Mouse (Mus musculus): ENCODE measurements around the gene Megf8. TPM values are rescaled to one million over a fixed set of nuclear protein-coding genes. Genes with fewer than 3 reads are reported as not detected.
"Not testable (repeated sequence)": the region's sequence is repeated elsewhere in the genome, so short reads cannot be mapped to it uniquely, and the experiment has no call there.

Gene Megf8
- polyA plus RNA-seq, 1 experiment from 2014 or later, result 21.7 TPM

GRCm38 (mm10) chr7:25395186-25395557 lies 78.2 kb downstream of the Megf8 start:
- no peaks in the 10 kb centered on the region for H3K27me3 ChIP-seq
- under 1% methylated on average over 22 of the region's 22 CpGs for WGBS
- peaks cover 32% of the 10 kb centered on the region for H3K4me1 ChIP-seq (replicated peaks)
- peak overlapping the region; percentile 62 for H3K9ac ChIP-seq (replicated peaks)
- H3K4me3 ChIP-seq (replicated peaks), result peak overlapping the region; percentile 61
- peak; percentile 54; the same call in 1 of the 2 replicates for ATAC-seq (ENCODE audit: insufficient number of reproducible peaks, insufficient read depth, low FRiP score, low TSS enrichment, low read depth)
- peak overlapping the region; percentile 64; the same call in 1 of the 2 replicates for H3K27ac ChIP-seq
- H3K9me3 ChIP-seq, result no peaks in the 10 kb centered on the region
- H3K36me3 ChIP-seq, result no peaks in the 10 kb centered on the region
- H3K4me2 ChIP-seq, result peak overlapping the region; percentile 71

DNA sequence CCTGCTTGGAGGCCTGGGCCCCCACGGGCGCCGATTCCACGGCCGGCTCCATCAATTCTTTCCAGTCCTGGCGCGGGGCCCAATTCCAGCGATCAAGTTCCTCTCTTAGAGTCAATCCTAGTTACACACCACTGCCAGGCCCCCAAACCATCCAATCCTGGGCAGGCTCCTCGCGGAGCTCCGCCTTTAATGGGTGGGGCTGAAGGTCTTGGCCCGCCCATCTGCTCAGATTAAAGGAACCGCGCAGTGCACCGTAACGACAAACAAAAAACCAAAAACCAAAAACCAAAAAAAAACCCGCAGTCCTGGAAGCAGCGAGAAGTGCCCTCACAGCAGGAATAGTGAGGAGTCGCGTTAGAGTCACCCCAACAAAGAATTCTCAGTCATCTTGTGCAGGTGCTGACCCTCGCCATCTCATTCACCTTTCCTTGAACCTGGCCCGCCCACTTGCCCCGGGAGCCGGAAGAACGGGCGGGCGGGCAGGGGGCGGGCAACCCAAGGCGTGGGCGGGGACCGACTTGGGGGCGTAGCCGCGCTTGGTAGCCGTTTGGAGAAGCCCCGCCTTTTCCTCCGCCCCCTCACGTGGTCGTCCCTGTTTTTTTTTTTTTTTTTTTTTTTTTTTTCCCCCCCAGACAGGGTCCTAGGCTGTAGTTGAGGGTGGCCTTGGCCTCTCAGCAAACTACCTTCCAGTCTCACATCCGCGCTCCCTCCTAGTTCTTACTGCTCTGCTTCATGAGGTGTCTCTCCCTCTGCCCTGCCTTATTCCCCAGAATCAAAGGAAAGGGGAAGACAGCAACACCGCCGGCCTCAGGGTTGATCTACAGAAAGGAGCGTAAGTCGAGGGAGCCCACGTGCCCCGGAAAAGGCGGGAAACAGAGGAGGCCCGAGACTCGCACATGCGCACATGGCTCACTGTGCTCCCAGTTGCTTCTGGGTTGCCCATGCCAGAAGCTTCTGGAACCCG lies 78.9 kb downstream of the Megf8 start:
- Histone ChIP-seq H3K4me3 (replicated peaks) (peak overlapping the region; percentile 61), H3K9me3 (no peaks in the 10 kb centered on the region), H3K27me3 (no peaks in the 10 kb centered on the region), H3K4me1 (replicated peaks) (peaks cover 26% of the 10 kb centered on the region), H3K27ac (peak overlapping the region; percentile 64; the same call in 1 of the 2 replicates), H3K36me3 (no peaks in the 10 kb centered on the region), H3K4me2 (peak overlapping the region; percentile 71), H3K9ac (replicated peaks) (peak overlapping the region; percentile 62)
- ATAC-seq (ENCODE audit: insufficient number of reproducible peaks, insufficient read depth, low FRiP score, low TSS enrichment, low read depth), result peak; percentile 93
- 5% methylated on average over 52 of the region's 52 CpGs for WGBS

- ATAC-seq (ENCODE audit: insufficient number of reproducible peaks, insufficient read depth, low FRiP score, low TSS enrichment, low read depth), result no peak
- Histone ChIP-seq H3K9me3 (no peaks in the 10 kb centered on the region), H3K27me3 (no peaks in the 10 kb centered on the region), H3K36me3 (no peaks in the 10 kb centered on the region), H3K27ac (peak overlapping the region; percentile 54; the same call in 1 of the 2 replicates), H3K9ac (replicated peaks) (no peak overlapping the region), H3K4me3 (replicated peaks) (peak overlapping the region; percentile 61; the same call in 1 of the 2 replicates), H3K4me1 (replicated peaks) (peaks cover 30% of the 10 kb centered on the region), H3K4me2 (peak overlapping the region; percentile 71; the same call in 1 of the 2 replicates)
- 91% methylated on average over 14 of the region's 14 CpGs for WGBS
Observed at GRCm38 (mm10) chr7:25396621-25397020, 79.7 kb downstream of the Megf8 start.

- Histone ChIP-seq H3K4me2 (no peak within 1 kb of the TSS), H3K4me1 (replicated peaks) (peaks cover 44% of the 10 kb centered on the region), H3K9ac (replicated peaks) (no peak within 1 kb of the TSS), H3K36me3 (no peaks in the 10 kb centered on the region), H3K9me3 (no peaks in the 10 kb centered on the region), H3K4me3 (replicated peaks) (no peak within 1 kb of the TSS), H3K27ac (no peak within 1 kb of the TSS), H3K27me3 (no peaks in the 10 kb centered on the region)
- WGBS, result 83% methylated on average over 1 of the region's 1 CpGs
- ATAC-seq (ENCODE audit: insufficient number of reproducible peaks, insufficient read depth, low FRiP score, low TSS enrichment, low read depth), result no peak
Observed at GRCm38 (mm10) chr7:25398610-25399009, 81.6 kb downstream of the Megf8 start, which contains the start of gene Lipe. Gene Lipe (minus strand): TSS chr7:25398710.

GRCm38 (mm10) chr7:25399028-25399427 lies 82.1 kb downstream of the Megf8 start:
- not testable (repeated sequence) for ATAC-seq (ENCODE audit: insufficient number of reproducible peaks, insufficient read depth, low FRiP score, low TSS enrichment, low read depth); H3K4me3 ChIP-seq (replicated peaks); H3K9ac ChIP-seq (replicated peaks); H3K36me3 ChIP-seq; H3K27me3 ChIP-seq; H3K9me3 ChIP-seq; H3K27ac ChIP-seq; H3K4me2 ChIP-seq
- H3K4me1 ChIP-seq (replicated peaks), result peaks cover 40% of the 10 kb centered on the region

DNA sequence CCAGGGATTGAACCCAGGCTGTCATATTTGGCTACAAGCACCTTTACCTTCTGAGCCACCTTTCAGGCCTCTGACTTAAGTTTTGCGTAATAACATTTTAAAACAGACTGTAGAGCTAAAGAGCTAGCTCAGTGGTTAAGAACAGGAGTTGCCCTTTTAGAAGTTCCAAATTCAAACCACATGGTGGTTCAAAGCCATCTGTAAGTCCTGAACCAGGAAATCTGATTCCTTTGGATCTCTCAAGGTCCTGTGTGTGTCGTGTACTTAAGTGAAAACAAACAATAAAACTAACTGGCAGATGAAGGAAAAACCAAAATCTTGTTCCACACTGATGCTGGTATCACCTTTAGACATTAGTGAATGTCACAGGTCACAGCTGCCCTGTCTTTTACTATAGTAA lies 84.6 kb downstream of the Megf8 start:
- Histone ChIP-seq H3K9me3 (no peaks in the 10 kb centered on the region), H3K9ac (replicated peaks) (no peak overlapping the region), H3K4me2 (no peak overlapping the region; the same call in 1 of the 2 replicates), H3K27ac (peak overlapping the region; percentile 77), H3K27me3 (no peaks in the 10 kb centered on the region), H3K4me3 (replicated peaks) (no peak overlapping the region), H3K36me3 (no peaks in the 10 kb centered on the region), H3K4me1 (replicated peaks) (peaks cover 27% of the 10 kb centered on the region)
- 14% methylated on average over 2 of the region's 2 CpGs for WGBS
- ATAC-seq (ENCODE audit: insufficient number of reproducible peaks, insufficient read depth, low FRiP score, low TSS enrichment, low read depth), result no peak

DNA sequence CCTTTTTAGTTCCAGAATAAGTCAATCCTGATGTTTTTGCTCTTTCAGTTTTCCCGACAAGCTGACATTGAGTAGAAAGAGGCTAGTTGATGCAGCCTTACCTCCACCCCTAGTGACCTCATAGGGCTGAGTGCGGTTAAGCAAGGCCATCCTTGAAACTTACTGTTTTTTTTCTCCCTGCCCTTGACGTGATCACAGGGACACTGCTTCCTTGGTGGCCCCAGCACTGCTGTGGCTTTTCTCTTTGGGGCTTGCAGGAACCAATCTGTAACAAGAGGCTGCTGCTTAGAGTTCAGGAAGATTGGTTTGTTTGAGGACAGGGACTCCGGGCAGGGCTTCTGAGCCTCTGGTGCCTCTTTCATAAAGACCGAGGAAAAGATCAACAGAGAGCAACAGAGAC lies 85.0 kb downstream of the Megf8 start:
- no peaks in the 10 kb centered on the region for H3K36me3 ChIP-seq
- peak overlapping the region; percentile 77 for H3K27ac ChIP-seq
- H3K4me2 ChIP-seq, result peak overlapping the region; percentile 15; the same call in 1 of the 2 replicates
- H3K4me1 ChIP-seq (replicated peaks), result peaks cover 25% of the 10 kb centered on the region
- H3K27me3 ChIP-seq, result no peaks in the 10 kb centered on the region
- H3K9me3 ChIP-seq, result no peaks in the 10 kb centered on the region
- 15% methylated on average over 5 of the region's 5 CpGs for WGBS
- H3K4me3 ChIP-seq (replicated peaks), result no peak overlapping the region
- ATAC-seq (ENCODE audit: insufficient number of reproducible peaks, insufficient read depth, low FRiP score, low TSS enrichment, low read depth), result no peak
- no peak overlapping the region for H3K9ac ChIP-seq (replicated peaks)

GRCm38 (mm10) chr7:25402671-25403101 lies 85.7 kb downstream of the Megf8 start:
- Histone ChIP-seq H3K4me2 (no peak overlapping the region), H3K9ac (replicated peaks) (no peak overlapping the region), H3K9me3 (no peaks in the 10 kb centered on the region), H3K4me1 (replicated peaks) (peaks cover 24% of the 10 kb centered on the region), H3K4me3 (replicated peaks) (no peak overlapping the region), H3K27ac (peak overlapping the region; percentile 77; the same call in 1 of the 2 replicates), H3K36me3 (no peaks in the 10 kb centered on the region), H3K27me3 (no peaks in the 10 kb centered on the region)
- ATAC-seq (ENCODE audit: insufficient number of reproducible peaks, insufficient read depth, low FRiP score, low TSS enrichment, low read depth), result no peak
- 0% methylated on average over 2 of the region's 2 CpGs for WGBS

DNA sequence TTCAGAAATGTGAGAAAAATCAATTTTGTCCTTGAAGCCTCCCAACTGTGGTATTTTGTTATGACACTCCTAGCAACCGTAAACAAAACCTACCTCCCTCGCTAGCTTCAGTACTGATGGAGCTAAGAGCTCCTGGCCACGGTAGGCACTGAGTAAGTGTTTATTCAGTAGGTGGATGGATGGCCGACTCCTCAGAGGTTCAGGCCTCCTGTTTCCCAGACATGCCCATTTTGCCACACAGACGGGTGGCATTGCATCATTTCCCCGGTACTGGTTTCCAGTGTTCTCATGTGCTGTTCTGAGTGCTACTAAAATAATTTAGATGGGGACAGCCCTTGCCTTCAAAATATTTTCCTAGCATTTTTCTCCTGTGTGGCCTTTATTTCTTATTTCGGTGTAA lies 89.5 kb downstream of the Megf8 start:
- WGBS, result 85% methylated on average over 7 of the region's 7 CpGs
- H3K4me2 ChIP-seq, result no peak overlapping the region
- H3K27ac ChIP-seq, result no peak overlapping the region
- ATAC-seq (ENCODE audit: insufficient number of reproducible peaks, insufficient read depth, low FRiP score, low TSS enrichment, low read depth), result no peak
- H3K36me3 ChIP-seq, result no peaks in the 10 kb centered on the region
- H3K4me3 ChIP-seq (replicated peaks), result no peak overlapping the region
- no peaks in the 10 kb centered on the region for H3K27me3 ChIP-seq
- no peak overlapping the region for H3K9ac ChIP-seq (replicated peaks)
- H3K9me3 ChIP-seq, result no peaks in the 10 kb centered on the region
- H3K4me1 ChIP-seq (replicated peaks), result peaks cover 16% of the 10 kb centered on the region

DNA sequence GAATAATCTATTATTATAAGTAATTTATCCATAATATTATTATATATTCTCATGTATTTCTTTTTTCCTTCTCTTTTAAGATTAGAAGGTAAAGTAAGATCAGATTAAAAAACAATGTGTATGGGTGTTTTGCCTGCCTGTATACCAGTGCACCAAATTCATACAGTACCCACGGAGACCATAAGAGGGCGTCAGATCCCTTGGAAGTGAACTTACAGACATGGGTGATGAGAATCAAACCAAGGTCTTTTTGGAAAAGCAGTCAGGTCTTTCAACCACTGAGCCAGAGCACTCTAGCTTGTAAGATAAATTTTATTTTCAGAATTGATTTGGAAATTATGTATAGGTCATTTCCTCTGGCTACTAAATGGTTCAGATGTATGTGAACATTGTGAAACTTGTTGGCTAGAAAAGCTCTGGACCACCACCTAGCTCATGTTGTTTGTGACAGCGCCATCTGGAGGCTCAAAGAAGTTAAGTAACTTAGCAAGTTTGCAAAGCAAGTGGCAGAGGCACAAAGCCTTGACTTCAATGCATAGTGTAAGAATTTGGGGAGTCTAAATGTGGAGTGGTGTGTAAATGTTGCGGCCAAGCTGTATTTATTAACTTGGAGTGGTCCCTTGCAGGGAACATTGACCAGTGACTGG lies 92.3 kb downstream of the Megf8 start:
- WGBS, result 50% methylated on average over 4 of the region's 4 CpGs
- no peak overlapping the region for H3K27ac ChIP-seq
- no peak overlapping the region for H3K9ac ChIP-seq (replicated peaks)
- ATAC-seq (ENCODE audit: insufficient number of reproducible peaks, insufficient read depth, low FRiP score, low TSS enrichment, low read depth), result no peak
- no peak overlapping the region for H3K4me3 ChIP-seq (replicated peaks)
- H3K9me3 ChIP-seq, result no peaks in the 10 kb centered on the region
- H3K36me3 ChIP-seq, result no peaks in the 10 kb centered on the region
- H3K27me3 ChIP-seq, result no peaks in the 10 kb centered on the region
- H3K4me2 ChIP-seq, result no peak overlapping the region
- no peaks in the 10 kb centered on the region for H3K4me1 ChIP-seq (replicated peaks)

DNA sequence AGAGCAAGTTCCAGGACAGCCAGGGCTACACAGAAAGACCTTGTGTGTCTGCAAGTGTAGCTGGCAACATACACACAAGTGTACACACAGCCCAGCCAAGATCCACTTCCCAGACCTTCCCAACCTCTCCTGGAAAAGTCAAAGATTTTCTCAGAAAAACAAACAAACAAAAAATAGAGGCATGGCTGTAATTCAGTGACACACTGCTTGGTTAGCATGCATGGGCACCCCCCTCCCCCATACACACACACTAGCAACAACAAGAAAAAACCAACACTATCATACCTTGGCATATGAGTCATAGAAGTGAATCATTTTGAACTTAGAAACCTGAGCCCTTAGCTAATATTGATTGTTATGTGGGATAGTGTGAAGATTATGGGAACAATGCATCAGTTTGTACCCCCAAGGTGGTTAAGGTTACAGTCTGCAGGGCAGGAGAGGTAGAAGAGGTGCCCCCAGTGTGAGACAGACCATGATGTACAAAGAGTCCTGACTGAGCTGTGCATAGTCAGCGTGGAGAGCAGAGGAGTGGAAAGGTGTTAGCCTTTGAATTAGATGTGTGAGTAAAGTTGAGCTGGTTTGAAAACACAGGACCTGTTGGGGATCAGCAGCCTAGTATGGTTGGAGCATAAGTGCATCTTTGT lies 94.1 kb downstream of the Megf8 start:
- Histone ChIP-seq H3K27me3 (no peaks in the 10 kb centered on the region), H3K9me3 (no peaks in the 10 kb centered on the region), H3K4me1 (replicated peaks) (no peaks in the 10 kb centered on the region), H3K27ac (no peak overlapping the region), H3K36me3 (no peaks in the 10 kb centered on the region), H3K4me2 (no peak overlapping the region), H3K9ac (replicated peaks) (no peak overlapping the region), H3K4me3 (replicated peaks) (no peak overlapping the region)
- no peak for ATAC-seq (ENCODE audit: insufficient number of reproducible peaks, insufficient read depth, low FRiP score, low TSS enrichment, low read depth)
- WGBS, result 86% methylated on average over 1 of the region's 1 CpGs
